Mouse (Mus musculus): ENCODE data around the gene Gm26566.

The Gm26566 gene

GRCm38 (mm10) chr4:88721791-88722721, at the start of gene Gm26566, which contains the start of gene Klhl9:
Gene Gm26566 (plus strand): TSS chr4:88721805.
Gene Klhl9 (minus strand): TSS chr4:88722465.
- DNase-seq = peak; percentile 95 to 97

- no peak for DNase-seq
These were observed 44.8 kb upstream of the Gm26566 start, which contains the start of gene Ifna16 for GRCm38 (mm10) chr4:88676824-88677223. Gene Ifna16 (minus strand): TSS chr4:88676924.

- DNase-seq = peak in 1 of 2 experiments; percentile 29
These were observed 41.2 kb upstream of the Gm26566 start for GRCm38 (mm10) chr4:88680362-88680761.

- no peak for DNase-seq
These were observed 40.3 kb upstream of the Gm26566 start for GRCm38 (mm10) chr4:88681353-88681752.

- no peak for DNase-seq
These were observed 37.8 kb upstream of the Gm26566 start, which contains the start of gene Ifna2 for GRCm38 (mm10) chr4:88683812-88684211. Gene Ifna2 (minus strand): TSS chr4:88683912.

GRCm38 (mm10) chr4:88691259-88691658, 30.3 kb upstream of the Gm26566 start, which contains the start of gene Ifnab:
Gene Ifnab (minus strand): TSS chr4:88691359.
- no peak for DNase-seq

GRCm38 (mm10) chr4:88692537-88692936, 29.1 kb upstream of the Gm26566 start:
- no peak for DNase-seq

GRCm38 (mm10) chr4:88693392-88693791, 28.2 kb upstream of the Gm26566 start:
- DNase-seq = no peak

GRCm38 (mm10) chr4:88696237-88696884, 25.2 kb upstream of the Gm26566 start:
- DNase-seq = peak; percentile 76 to 85

GRCm38 (mm10) chr4:88697108-88697507, 24.5 kb upstream of the Gm26566 start:
- no peak for DNase-seq

- DNase-seq = no peak
These were observed 23.9 kb upstream of the Gm26566 start for GRCm38 (mm10) chr4:88697753-88698152.

GRCm38 (mm10) chr4:88698781-88699180, 22.8 kb upstream of the Gm26566 start:
- DNase-seq = no peak

GRCm38 (mm10) chr4:88699301-88699700, 22.3 kb upstream of the Gm26566 start:
- DNase-seq = no peak

GRCm38 (mm10) chr4:88705924-88706323, 15.7 kb upstream of the Gm26566 start:
- DNase-seq = no peak

GRCm38 (mm10) chr4:88707128-88707826, 14.3 kb upstream of the Gm26566 start:
- DNase-seq = no peak

- no peak for DNase-seq
These were observed 7.3 kb upstream of the Gm26566 start for GRCm38 (mm10) chr4:88714281-88714680.

GRCm38 (mm10) chr4:88715059-88715458, 6.5 kb upstream of the Gm26566 start:
- peak; percentile 30 to 44 for DNase-seq

- peak in 1 of 2 experiments; percentile 27 for DNase-seq
These were observed 2.9 kb upstream of the Gm26566 start for GRCm38 (mm10) chr4:88718715-88719114.

GRCm38 (mm10) chr4:88723497-88724090, 2.0 kb downstream of the Gm26566 start:
- DNase-seq = no peak

- no peak for DNase-seq
These were observed 5.1 kb downstream of the Gm26566 start for GRCm38 (mm10) chr4:88726727-88727126.

GRCm38 (mm10) chr4:88727324-88727723, 5.7 kb downstream of the Gm26566 start:
- peak in 1 of 2 experiments; percentile 26 for DNase-seq

GRCm38 (mm10) chr4:88738480-88738879, 16.9 kb downstream of the Gm26566 start:
- peak; percentile 66 to 77 for DNase-seq

Measured in cerebellum, postnatal 25 days (tissue).